Mouse (Mus musculus) G1E-ER4 (cell line): ENCODE measurements around the gene Acsf3. TPM values are rescaled to one million over a fixed set of nuclear protein-coding genes. Genes with fewer than 3 reads are reported as not detected.

Experiments used
- GATA1 ChIP-seq: IDR thresholded peaks from one replicate; pipeline ENCODE4 v1.8.0; 2012; ENCODE audit warnings: low read length, inconsistent platforms
- polyA plus RNA-seq: library from polyadenylated mRNA; stranded (reverse); fragments of >175 nt; gene quantifications from 2 replicates; pipeline ENCODE4 v1.2.3, GENCODE M21; 2012

Acsf3 gene
- polyA plus RNA-seq, 1 experiment: 0.14 TPM

- no peak for TF ChIP-seq GATA1
Observed at GRCm38 (mm10) chr8:122751342-122751741, 23.9 kb upstream of the Acsf3 start.

GRCm38 (mm10) chr8:122752111-122752721, 23.1 kb upstream of the Acsf3 start:
- no peak for TF ChIP-seq GATA1

GRCm38 (mm10) chr8:122758597-122758996, 16.7 kb upstream of the Acsf3 start:
- no peak for TF ChIP-seq GATA1

GRCm38 (mm10) chr8:122760116-122760515, 15.2 kb upstream of the Acsf3 start:
- no peak for TF ChIP-seq GATA1

- TF ChIP-seq GATA1: no peak
Observed at GRCm38 (mm10) chr8:122761109-122761508, 14.2 kb upstream of the Acsf3 start.

GRCm38 (mm10) chr8:122762731-122763266, 12.5 kb upstream of the Acsf3 start:
- TF ChIP-seq GATA1: no peak

- TF ChIP-seq GATA1: no peak
Observed at GRCm38 (mm10) chr8:122763267-122763738, 12.0 kb upstream of the Acsf3 start.

GRCm38 (mm10) chr8:122764790-122765474, 10.4 kb upstream of the Acsf3 start:
- no peak for TF ChIP-seq GATA1

- no peak for TF ChIP-seq GATA1
Observed at GRCm38 (mm10) chr8:122766189-122766588, 9.1 kb upstream of the Acsf3 start.

- no peak for TF ChIP-seq GATA1
Observed at GRCm38 (mm10) chr8:122766647-122767200, 8.6 kb upstream of the Acsf3 start.

GRCm38 (mm10) chr8:122767229-122767628, 8.1 kb upstream of the Acsf3 start:
- TF ChIP-seq GATA1: no peak

- no peak for TF ChIP-seq GATA1
Observed at GRCm38 (mm10) chr8:122769251-122770058, 5.8 kb upstream of the Acsf3 start.

GRCm38 (mm10) chr8:122772431-122773060, 2.7 kb upstream of the Acsf3 start:
- no peak for TF ChIP-seq GATA1

GRCm38 (mm10) chr8:122777701-122778100, 2.4 kb downstream of the Acsf3 start:
- TF ChIP-seq GATA1: no peak

- TF ChIP-seq GATA1: peak; percentile 31
Observed at GRCm38 (mm10) chr8:122778703-122779239, 3.5 kb downstream of the Acsf3 start.
